Mouse (Mus musculus): ENCODE measurements around the gene Pah. TPM values are rescaled to one million over a fixed set of nuclear protein-coding genes. Genes with fewer than 3 reads are reported as not detected.

Pah gene
- total and polyA plus RNA-seq, 2 experiments from 2014 or later: 0.09 TPM; not detected in 1

GRCm38 (mm10) chr10:87556441-87556840, 34.8 kb downstream of the Pah start:
- WGBS: 76% methylated on average over 2 of the region's 2 CpGs
- H3K9me3 ChIP-seq (ENCODE audit: low read length): no peaks in the 10 kb centered on the region
- DNase-seq (ENCODE audit: low spot score) (no peak), ATAC-seq (ENCODE audit: low FRiP score) (no peak)
- no peak overlapping the region for H3K9ac ChIP-seq (replicated peaks; ENCODE audit: low read length, poor library complexity, severe bottlenecking)
- H3K36me3 ChIP-seq (ENCODE audit: insufficient read depth, low read length): no peaks in the 10 kb centered on the region
- no peak overlapping the region for H3K4me2 ChIP-seq (ENCODE audit: low read depth, low read length, poor library complexity, severe bottlenecking)
- no peaks in the 10 kb centered on the region for H3K4me1 ChIP-seq (ENCODE audit: insufficient read depth, low read length)
- H3K27me3 ChIP-seq (ENCODE audit: insufficient read depth, low read length): 0 out of 2 replicates have a peak, but pooled peaks cover 5% of the 10 kb centered on the region
- H3K4me3 ChIP-seq (ENCODE audit: low read depth, low read length): no peak overlapping the region
- TF ChIP-seq CTCF (IDR thresholded peaks at IDR 0.05): no peak
- H3K27ac ChIP-seq (ENCODE audit: low read depth, low read length): no peak overlapping the region

GRCm38 (mm10) chr10:87563818-87564217, 42.2 kb downstream of the Pah start:
- DNase-seq (ENCODE audit: low spot score) (no peak), ATAC-seq (ENCODE audit: low FRiP score) (no peak)
- no peak overlapping the region for H3K4me2 ChIP-seq (ENCODE audit: low read depth, low read length, poor library complexity, severe bottlenecking)
- H3K4me3 ChIP-seq (ENCODE audit: low read depth, low read length): no peak overlapping the region
- no peak overlapping the region for H3K27ac ChIP-seq (ENCODE audit: low read depth, low read length)
- H3K9me3 ChIP-seq (ENCODE audit: low read length): no peaks in the 10 kb centered on the region
- TF ChIP-seq CTCF (IDR thresholded peaks at IDR 0.05): no peak
- H3K36me3 ChIP-seq (ENCODE audit: insufficient read depth, low read length): no peaks in the 10 kb centered on the region
- H3K9ac ChIP-seq (replicated peaks; ENCODE audit: low read length, poor library complexity, severe bottlenecking): no peak overlapping the region
- no peaks in the 10 kb centered on the region for H3K27me3 ChIP-seq (ENCODE audit: insufficient read depth, low read length)
- H3K4me1 ChIP-seq (ENCODE audit: insufficient read depth, low read length): no peaks in the 10 kb centered on the region
- 38% methylated on average over 9 of the region's 9 CpGs for WGBS

GRCm38 (mm10) chr10:87565712-87566111, 44.1 kb downstream of the Pah start:
- no peak for ATAC-seq (ENCODE audit: low FRiP score)

GRCm38 (mm10) chr10:87572500-87572899, 50.9 kb downstream of the Pah start:
- Histone ChIP-seq H3K4me1 (ENCODE audit: insufficient read depth, low read length) (no peaks in the 10 kb centered on the region), H3K27ac (ENCODE audit: low read depth, low read length) (no peak overlapping the region), H3K9me3 (ENCODE audit: low read length) (0 out of 2 replicates have a peak, but pooled peaks cover 4% of the 10 kb centered on the region), H3K27me3 (ENCODE audit: insufficient read depth, low read length) (no peaks in the 10 kb centered on the region), H3K36me3 (ENCODE audit: insufficient read depth, low read length) (no peaks in the 10 kb centered on the region), H3K4me3 (ENCODE audit: low read depth, low read length) (no peak overlapping the region), H3K9ac (replicated peaks; ENCODE audit: low read length, poor library complexity, severe bottlenecking) (no peak overlapping the region), H3K4me2 (ENCODE audit: low read depth, low read length, poor library complexity, severe bottlenecking) (no peak overlapping the region)
- DNase-seq (ENCODE audit: low spot score) (no peak), ATAC-seq (ENCODE audit: low FRiP score) (no peak)
- TF ChIP-seq CTCF (IDR thresholded peaks at IDR 0.05): no peak
- 84% methylated on average over 4 of the region's 4 CpGs for WGBS

More at GRCm38 (mm10) chr10:87565712-87566111, 44.1 kb downstream of the Pah start:
- no peak for TF ChIP-seq CTCF (IDR thresholded peaks at IDR 0.05)
- Histone ChIP-seq H3K4me3 (ENCODE audit: low read depth, low read length) (no peak overlapping the region), H3K4me2 (ENCODE audit: low read depth, low read length, poor library complexity, severe bottlenecking) (no peak overlapping the region), H3K27me3 (ENCODE audit: insufficient read depth, low read length) (no peaks in the 10 kb centered on the region), H3K9ac (replicated peaks; ENCODE audit: low read length, poor library complexity, severe bottlenecking) (no peak overlapping the region), H3K4me1 (ENCODE audit: insufficient read depth, low read length) (no peaks in the 10 kb centered on the region), H3K27ac (ENCODE audit: low read depth, low read length) (no peak overlapping the region), H3K9me3 (ENCODE audit: low read length) (no peaks in the 10 kb centered on the region), H3K36me3 (ENCODE audit: insufficient read depth, low read length) (no peaks in the 10 kb centered on the region)
- 71% methylated on average over 2 of the region's 2 CpGs for WGBS
- no peak for DNase-seq (ENCODE audit: low spot score)

DNA sequence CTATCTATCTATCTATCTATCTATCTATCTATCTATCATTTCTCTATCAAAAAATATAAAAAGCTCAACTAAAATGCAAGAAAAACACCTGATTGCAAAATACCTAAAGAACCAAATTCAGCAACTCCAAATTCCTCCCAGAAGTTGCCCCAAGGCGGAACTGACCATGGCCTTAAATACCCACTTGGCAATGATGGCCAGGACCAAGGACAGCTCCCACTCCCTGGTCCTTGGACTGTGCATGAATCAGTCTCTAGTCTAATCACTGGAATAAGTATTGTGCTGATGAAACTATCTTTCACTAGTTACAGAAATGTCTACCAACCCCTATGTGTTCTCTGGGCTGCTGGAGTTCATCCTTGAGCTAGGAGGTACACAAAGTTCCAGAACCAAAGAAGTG, 65.1 kb downstream of the Pah start:
- Histone ChIP-seq H3K9ac (replicated peaks; ENCODE audit: low read length, poor library complexity, severe bottlenecking) (no peak overlapping the region), H3K4me1 (ENCODE audit: insufficient read depth, low read length) (no peaks in the 10 kb centered on the region), H3K36me3 (ENCODE audit: insufficient read depth, low read length) (no peaks in the 10 kb centered on the region), H3K27ac (ENCODE audit: low read depth, low read length) (no peak overlapping the region), H3K9me3 (ENCODE audit: low read length) (no peaks in the 10 kb centered on the region), H3K27me3 (ENCODE audit: insufficient read depth, low read length) (no peaks in the 10 kb centered on the region), H3K4me3 (ENCODE audit: low read depth, low read length) (no peak overlapping the region), H3K4me2 (ENCODE audit: low read depth, low read length, poor library complexity, severe bottlenecking) (no peak overlapping the region)
- no peak for DNase-seq (ENCODE audit: low spot score)
- no peak for TF ChIP-seq CTCF (IDR thresholded peaks at IDR 0.05)
- 78% methylated on average over 1 of the region's 1 CpGs for WGBS
- ATAC-seq (ENCODE audit: low FRiP score): no peak

GRCm38 (mm10) chr10:87593916-87594315, 72.3 kb downstream of the Pah start:
- no peaks in the 10 kb centered on the region for H3K9me3 ChIP-seq (ENCODE audit: low read length)
- H3K27me3 ChIP-seq (ENCODE audit: insufficient read depth, low read length): no peaks in the 10 kb centered on the region
- 57% methylated on average over 2 of the region's 2 CpGs for WGBS
- H3K4me1 ChIP-seq (ENCODE audit: insufficient read depth, low read length): no peaks in the 10 kb centered on the region
- no peak for DNase-seq (ENCODE audit: low spot score)
- H3K36me3 ChIP-seq (ENCODE audit: insufficient read depth, low read length): no peaks in the 10 kb centered on the region
- H3K4me3 ChIP-seq (ENCODE audit: low read depth, low read length): no peak overlapping the region
- TF ChIP-seq CTCF (IDR thresholded peaks at IDR 0.05): no peak
- no peak overlapping the region for H3K9ac ChIP-seq (replicated peaks; ENCODE audit: low read length, poor library complexity, severe bottlenecking)
- no peak overlapping the region for H3K4me2 ChIP-seq (ENCODE audit: low read depth, low read length, poor library complexity, severe bottlenecking)
- ATAC-seq (ENCODE audit: low FRiP score): no peak
- no peak overlapping the region for H3K27ac ChIP-seq (ENCODE audit: low read depth, low read length)

All from midbrain, postnatal 0 days (tissue).